Mouse (Mus musculus) cerebellum, postnatal 25 days (tissue): Measurements from ENCODE around the gene Tpr.

ENCODE experiments used
- DNase-seq, 2 experiments: peaks; one replicate each; pipeline ENCODE4 v3.0.0; 2021; ENCODE audit warnings: mixed read lengths in 2 of 2

The Tpr gene

DNA sequence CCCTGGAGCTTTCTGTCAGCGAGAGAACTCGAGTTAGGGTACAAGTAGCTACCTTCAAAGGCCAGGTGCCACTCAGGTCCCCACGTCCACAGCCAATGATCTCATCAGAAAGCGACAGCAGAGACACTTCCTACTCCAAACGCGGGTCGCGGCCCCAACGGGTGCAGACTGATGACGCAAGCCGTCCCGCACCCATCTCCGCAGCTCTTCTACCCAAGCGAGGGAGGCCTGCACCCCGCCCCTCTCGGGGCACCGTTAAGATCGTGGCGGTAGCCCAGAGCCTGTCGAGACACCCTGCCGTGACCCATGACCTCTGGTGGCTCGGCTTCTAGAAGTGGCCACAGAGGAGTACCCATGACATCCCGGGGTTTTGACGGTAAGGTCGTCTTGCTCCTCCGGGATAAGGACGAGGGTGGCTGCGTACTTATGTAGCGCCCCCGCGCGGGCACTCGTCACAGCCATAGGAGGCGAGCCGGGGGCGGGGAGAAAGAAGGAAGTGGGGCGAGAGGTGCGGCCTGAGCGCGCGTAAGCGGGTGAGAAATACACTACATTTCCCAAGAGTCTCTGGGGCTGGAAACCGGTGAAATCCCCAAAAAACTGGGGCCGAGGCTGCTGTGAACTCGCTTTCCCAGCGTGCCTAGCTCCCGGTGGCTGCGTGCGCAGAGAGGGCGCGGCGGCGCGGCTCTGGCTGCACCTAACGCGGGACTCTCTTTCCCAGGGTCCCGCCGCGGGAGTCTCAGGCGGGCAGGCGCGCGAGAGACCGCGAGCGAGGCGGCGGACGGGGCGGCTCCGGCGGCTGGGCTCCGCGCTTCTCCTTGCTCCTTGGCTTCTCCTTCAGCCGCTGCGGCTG, at the start of gene Tpr, which contains the start of gene Odr4:
TSS of gene Tpr (plus strand) at position 201 of the 850 bp plus-strand sequence.
TSS of gene Odr4 (minus strand) at position 443 of the 850 bp plus-strand sequence.
- DNase-seq, result peak; percentile 99 to 100

GRCm38 (mm10) chr1:150360864-150361263, 31.8 kb upstream of the Tpr start:
- DNase-seq, result no peak

GRCm38 (mm10) chr1:150372895-150373294, 19.7 kb upstream of the Tpr start:
- no peak for DNase-seq

- DNase-seq, result no peak
These were observed 18.4 kb upstream of the Tpr start for GRCm38 (mm10) chr1:150374247-150374646.

DNA sequence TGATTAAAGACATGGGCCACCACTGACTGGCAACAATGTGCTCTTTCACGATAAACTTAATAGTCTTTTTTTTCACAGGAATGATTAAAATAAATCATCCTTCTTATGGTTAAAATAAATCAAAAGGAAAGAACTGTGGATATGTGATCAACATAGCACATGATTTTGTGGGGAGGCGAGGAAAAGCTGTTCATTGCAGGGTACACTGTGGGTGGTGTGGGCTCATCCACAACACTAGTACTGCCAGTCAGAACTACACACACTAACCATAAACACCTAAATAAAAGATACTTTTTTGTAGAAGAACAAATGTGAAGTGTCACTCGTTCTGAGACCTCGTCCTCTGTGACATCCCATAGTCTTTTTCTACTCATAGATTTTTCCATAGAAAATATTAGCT, 8.5 kb upstream of the Tpr start:
- DNase-seq, result no peak

GRCm38 (mm10) chr1:150387572-150387971, 5.1 kb upstream of the Tpr start:
- no peak for DNase-seq

DNA sequence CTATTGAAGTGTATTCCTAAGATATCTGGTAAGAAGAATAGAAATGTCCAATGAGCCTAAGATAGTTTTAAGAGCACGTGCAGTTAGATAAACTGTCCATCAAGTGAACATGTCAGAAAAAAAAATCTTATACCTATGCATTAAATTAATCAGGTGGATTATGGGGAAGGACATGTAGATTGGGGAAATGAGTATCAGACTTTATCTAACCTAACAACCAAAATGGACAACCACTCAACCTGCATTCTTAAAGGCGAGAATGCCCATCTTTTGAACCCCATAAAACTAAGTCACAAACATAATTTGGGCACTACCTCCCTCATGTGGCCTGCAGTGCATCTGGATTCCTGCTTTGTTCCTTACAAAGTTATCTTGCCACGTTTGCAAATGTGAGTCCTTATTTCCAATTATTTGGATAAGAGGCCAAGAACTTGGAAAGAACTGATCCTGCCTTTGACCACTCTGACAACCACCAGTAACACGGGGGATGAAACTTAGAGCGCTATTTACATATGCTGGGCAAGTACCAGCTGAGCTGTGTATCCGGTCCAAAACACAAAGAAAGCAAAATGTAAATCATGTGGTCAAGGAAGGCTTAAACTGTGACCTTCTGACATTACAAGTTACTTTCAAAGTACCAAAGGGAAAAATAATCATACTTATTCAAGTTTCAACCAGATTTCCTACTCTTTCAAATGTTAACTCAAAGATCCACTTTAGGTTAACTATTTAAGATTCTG, 3.1 kb upstream of the Tpr start:
- no peak for DNase-seq

DNA sequence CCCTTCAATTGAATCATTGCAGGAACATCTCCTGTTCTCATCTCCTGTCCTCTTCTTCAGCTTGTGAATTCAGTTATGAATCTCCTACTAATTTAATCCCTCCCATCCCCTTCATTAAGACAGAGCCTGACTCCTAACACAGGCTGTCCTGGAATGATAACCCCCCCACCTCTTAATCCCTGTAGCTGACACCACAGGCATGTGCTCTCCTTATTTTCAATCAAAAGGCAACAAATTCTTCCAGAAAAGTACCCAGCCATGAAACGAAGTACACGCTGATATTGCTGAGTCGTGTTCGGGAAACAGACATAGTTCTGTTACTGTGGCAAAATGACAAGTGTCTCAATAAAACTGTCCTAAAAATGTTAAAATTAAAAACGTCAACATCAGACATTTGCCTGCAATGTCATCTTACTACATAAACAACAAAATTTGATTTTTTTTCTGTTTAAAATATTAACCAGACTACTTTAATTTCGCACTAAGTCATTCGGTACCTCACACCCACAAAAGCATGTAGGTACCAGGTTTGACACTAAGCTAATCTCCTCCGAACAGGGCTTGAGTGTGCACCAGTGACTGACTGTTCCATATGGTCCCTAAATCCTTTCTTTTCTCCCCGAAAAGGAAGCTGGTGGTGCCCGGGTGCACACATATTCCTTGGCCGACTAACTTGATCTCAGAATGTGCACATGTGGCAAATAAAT, 554 bp upstream of the Tpr start:
- DNase-seq, result no peak

GRCm38 (mm10) chr1:150393488-150393852, 832 bp downstream of the Tpr start:
- DNase-seq, result no peak

- no peak for DNase-seq
These were observed 3.4 kb downstream of the Tpr start for GRCm38 (mm10) chr1:150396001-150396400.

DNA sequence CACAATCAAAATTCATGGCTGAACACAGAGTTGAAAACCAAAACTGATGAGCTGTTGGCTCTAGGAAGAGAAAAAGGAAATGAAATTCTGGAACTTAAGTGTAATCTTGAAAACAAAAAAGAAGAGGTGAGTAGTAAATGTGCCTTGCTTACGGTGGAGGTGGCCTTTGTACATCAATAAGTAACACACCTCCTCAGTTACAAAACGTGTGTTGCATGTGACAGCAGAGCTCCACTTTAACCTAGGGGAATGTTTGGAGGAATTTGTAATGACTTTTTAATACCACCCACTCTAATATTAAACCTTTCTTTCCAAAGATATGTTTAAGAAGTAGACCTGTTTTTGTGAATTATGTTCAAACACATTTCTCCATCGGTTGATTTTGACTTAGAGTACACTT, 11.3 kb downstream of the Tpr start:
- no peak for DNase-seq

- DNase-seq, result no peak
These were observed 11.9 kb downstream of the Tpr start for GRCm38 (mm10) chr1:150404555-150404954.

- no peak for DNase-seq
These were observed 14.6 kb downstream of the Tpr start for GRCm38 (mm10) chr1:150407285-150407684.

- no peak for DNase-seq
These were observed 17.4 kb downstream of the Tpr start for GRCm38 (mm10) chr1:150409996-150410395.

DNA sequence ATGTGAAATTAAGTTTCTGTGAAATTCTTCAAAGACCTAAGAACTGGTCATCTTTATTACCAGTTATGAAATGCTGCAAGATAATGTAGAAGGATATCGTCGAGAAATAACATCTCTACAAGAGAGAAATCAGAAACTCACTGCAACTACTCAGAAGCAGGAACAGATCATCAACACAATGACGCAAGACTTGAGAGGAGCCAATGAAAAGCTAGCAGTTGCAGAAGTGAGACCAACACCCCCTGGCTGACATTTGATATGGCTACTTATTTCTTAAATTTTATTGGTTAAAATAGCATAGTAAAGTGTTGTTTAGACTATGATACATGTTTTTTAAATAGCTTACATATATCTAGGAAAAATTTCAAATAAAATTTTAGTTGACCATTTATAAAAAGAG, 23.4 kb downstream of the Tpr start:
- no peak for DNase-seq

GRCm38 (mm10) chr1:150418426-150418825, 25.8 kb downstream of the Tpr start:
- no peak for DNase-seq

DNA sequence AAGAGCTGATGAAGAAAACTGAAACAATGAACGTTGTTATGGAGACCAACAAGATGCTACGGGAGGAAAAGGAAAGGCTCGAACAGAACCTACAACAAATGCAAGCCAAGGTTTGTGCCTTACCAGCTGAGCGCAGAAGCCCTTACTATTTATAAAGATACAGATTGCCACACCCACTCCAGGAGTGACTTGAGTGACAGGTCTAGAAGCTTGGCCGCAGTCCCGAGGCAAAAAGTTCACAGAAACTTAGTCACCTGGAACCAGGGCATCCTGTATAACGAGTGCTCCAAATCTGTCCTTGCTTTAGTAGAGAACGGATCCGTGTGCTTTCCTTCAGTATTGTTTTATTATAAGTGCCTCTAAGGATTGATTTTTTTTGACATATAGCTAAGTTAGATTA, 33.0 kb downstream of the Tpr start:
- DNase-seq, result no peak

DNA sequence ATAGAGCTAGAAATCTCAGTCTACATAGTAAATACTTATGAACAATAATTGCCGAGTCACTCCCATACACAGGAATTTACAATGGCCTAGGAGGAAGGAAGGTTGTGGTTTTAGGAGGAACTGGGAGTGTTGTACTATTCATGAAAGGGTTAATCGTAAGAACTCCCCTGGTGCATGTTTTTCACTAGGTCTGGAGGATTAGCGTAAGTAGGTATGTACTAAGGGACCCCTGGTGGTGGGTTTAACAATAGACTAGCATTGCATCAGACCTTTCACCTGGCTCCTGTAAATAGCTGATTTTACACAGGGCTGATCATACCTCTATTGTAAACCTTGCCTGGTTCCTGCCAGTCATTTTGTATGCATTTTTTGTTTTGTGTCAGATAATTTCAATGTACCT, 33.6 kb downstream of the Tpr start:
- no peak for DNase-seq

DNA sequence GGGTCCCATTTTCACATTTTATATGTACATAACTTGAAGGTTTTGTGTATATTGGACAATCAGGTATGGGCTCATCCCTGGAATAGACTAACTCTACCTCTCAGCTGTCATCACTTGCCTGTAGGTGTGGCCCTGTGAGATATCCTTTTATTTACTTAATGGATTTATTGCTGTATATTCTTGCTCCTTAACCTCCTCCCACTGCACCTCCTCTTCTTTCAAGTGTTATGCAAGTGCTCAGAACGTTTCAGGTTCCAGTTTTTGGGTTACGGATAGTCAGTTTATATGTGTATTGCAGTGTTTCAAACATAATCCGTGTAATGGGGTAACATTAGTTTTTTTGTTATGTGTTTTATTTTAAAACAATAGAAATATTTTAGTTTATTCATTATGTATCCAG, 46.0 kb downstream of the Tpr start:
- no peak for DNase-seq

- no peak for DNase-seq
These were observed 49.1 kb downstream of the Tpr start for GRCm38 (mm10) chr1:150441731-150442130.

- no peak for DNase-seq
These were observed 66.3 kb downstream of the Tpr start for GRCm38 (mm10) chr1:150458977-150459376.

- DNase-seq, result no peak
These were observed 67.0 kb downstream of the Tpr start for GRCm38 (mm10) chr1:150459599-150459998.

DNA sequence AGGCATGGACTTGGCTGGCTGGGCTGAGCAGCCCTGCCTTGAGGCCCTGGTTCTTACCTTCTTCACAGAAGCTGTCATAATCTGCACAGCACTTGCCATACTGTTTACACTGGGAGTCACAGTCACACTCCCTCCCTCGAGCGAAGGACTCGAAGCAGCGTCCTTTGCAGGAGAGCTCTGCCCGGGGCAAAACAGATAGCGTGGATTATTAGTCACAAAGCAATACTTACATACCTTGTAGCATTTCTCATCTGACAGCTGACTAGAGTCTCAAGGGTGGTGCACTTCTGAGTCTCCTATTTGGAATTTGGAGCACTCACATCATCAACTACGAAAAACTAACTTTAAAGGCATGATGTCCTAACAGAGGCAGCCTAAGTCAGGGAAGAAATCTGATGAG, 68.0 kb downstream of the Tpr start:
- DNase-seq, result no peak

DNA sequence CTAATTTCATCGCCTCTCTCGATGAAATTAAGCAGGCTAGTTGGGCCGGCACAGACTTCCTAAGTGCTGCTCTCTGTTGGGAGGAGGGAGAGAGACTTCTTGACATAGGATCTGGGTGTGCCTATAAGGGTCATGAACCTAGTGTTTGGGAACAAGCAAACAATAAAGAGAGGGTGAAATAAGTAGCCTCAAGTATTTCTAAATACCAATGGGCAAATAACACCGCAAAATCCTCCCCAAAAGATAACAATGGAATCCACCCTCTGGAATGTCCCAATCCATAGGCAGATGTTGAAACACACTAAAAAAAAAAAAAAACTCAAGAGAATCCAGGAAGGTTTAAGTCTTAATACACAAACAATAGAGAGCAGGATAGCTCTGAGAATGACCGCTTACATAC, 70.4 kb downstream of the Tpr start:
- no peak for DNase-seq
